Mouse (Mus musculus) right cerebral cortex, postnatal 4 days (tissue): Measurements from ENCODE around the gene B4galt1.

Experiments used
- DNase-seq: peaks from one replicate; pipeline ENCODE4 v3.0.0-alpha.2; 2022

Gene B4galt1

GRCm38 (mm10) chr4:40839251-40839650 lies 14.6 kb downstream of the B4galt1 start:
- DNase-seq, result no peak

GRCm38 (mm10) chr4:40837451-40838285 lies 16.1 kb downstream of the B4galt1 start:
- no peak for DNase-seq

GRCm38 (mm10) chr4:40837008-40837407 lies 16.8 kb downstream of the B4galt1 start:
- DNase-seq, result no peak

GRCm38 (mm10) chr4:40834872-40835271 lies 18.9 kb downstream of the B4galt1 start:
- DNase-seq, result no peak

DNA sequence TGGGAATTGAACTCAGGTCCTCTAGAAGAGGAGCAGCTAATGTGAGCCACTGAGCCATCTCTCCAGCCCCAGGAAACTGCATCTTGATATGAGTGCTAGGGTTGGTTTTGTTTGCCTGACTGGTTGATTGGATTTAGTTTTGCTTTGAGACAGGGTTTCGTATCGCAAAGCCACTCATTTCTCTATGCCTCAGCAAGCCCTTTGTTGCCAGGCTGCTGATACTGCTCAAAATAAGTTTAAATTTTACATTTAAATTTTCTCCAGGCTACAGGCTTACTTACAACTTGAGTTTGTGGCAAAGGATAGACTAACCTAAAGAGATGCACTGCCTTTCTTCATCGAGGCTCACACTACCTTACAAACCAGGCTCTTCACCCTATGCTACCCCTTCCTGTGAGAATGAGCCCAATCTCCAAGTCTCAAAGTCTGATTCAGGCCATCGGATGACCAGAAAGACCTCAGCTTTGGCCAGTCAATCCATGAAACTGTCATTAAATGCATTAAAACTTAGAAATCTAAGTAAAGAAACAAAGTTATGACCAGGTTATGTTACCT lies 19.5 kb downstream of the B4galt1 start:
- no peak for DNase-seq

DNA sequence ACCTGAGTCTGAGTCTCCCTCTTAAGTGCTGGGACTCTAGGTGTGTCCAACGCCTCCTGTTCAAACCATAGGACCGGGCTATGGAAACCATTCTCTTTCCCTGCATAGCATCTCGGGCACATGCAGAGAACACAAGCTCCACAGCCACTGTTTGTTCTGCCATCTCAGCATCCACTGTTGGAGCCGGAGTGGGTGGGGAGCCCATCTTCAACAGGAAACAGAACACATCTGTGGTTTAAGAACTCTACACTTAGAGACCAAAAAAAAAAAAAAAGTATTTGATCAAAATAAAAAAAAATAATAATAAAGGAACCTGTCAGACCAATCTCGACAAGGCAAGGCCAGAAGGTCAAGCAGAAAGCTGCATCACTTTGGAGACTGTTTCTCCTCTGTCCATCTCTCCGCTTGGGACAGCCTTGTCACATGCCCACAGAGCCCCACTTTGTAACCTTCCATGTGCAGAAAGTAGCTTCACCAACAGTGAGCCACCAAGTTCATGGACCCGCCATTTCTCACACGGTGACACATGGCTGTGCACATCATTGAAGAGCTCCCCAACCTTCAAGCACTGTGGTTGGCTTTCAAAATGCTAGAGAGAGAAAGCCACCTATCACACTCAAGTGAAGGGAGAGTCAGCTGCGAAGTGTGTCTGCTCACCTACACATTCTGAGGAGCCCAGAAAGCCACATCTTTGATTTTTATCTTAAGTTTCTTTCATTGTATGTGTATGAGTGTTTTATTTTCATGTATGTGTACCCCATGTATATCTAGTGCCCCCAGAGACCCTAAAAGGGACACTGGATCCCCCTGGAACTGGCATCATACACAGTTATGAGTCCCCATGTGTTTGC lies 20.2 kb downstream of the B4galt1 start:
- no peak for DNase-seq

GRCm38 (mm10) chr4:40830530-40830929 lies 23.3 kb downstream of the B4galt1 start:
- DNase-seq, result no peak

GRCm38 (mm10) chr4:40829654-40830400 lies 24.0 kb downstream of the B4galt1 start:
- DNase-seq, result no peak

DNA sequence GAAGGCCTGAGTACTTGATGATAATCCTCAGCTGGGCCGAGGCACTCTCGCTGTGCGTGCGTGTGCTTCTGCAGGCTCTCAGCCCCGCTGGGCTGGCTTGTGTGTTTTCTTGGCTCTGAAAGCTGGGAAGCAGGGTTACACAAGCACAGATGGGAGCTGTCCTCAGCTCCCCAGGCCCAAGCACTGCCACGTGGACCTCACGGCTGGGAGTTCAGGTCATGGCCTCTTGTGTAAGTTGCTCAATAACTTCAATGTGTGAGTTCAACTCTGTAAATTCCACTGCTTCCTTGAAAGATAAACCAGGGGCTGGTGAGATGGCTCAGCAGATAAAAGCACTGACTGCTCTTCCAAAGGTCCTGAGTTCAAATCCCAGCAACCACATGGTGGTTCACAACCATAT lies 24.9 kb downstream of the B4galt1 start:
- no peak for DNase-seq

DNA sequence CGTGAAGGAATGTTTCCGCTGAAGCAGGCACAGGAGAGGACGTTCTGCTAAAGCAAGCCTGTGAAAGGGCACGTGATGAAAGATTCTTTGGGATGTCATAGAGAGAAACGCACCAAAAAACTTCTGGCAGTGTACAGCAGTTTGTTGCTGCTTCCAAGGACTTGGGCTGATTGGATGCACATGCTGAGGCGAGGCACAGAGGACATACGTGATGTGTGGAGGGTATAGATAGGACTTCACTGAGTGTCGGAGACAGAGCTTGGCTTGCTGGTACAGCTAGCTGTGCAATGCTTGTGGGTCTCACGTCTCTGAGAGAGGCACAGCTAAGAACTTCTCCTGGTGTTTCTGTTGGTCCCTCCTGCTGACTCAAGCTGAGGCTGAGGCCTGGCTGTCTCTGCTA lies 25.9 kb downstream of the B4galt1 start:
- no peak for DNase-seq

- DNase-seq, result no peak
Observed at GRCm38 (mm10) chr4:40826810-40827209, 27.0 kb downstream of the B4galt1 start.

DNA sequence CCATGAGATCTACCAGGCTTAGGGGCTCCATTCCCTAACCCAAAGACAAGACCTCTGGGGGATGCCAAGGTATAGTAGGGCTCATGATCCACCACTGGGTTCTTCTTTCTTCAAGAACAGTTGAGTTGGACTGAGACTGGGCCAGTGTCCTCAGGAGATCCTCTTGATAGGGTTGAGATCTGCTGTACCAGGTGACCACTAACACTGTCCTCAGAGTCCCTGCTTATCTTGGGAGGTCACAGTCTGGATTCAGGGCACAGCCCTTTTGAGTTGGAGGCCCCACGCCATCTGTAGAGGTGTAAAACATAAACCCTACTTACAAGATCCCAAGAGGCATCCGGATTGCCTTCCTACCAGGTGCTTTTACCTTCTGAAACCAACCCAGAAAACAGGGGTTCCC lies 27.8 kb downstream of the B4galt1 start:
- DNase-seq, result no peak

DNA sequence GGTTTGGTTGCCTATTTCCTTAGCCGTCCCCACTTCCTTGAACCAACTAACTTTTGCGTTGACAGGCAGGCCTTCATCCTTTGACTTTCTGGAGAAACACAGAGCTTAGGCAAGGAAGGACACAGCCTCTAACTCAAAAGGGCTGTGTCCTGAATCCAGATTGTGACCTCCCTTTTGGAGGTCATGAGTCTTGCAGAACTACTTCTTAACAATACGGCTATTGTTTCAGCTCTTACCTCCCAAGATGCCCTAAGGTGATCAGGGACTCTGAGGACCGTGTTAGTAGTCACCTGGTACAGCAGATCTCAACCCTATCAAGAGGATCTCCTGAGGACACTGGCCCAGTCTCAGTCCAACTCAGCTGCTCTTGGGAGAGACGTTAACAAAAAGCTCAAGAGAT lies 28.7 kb downstream of the B4galt1 start:
- no peak for DNase-seq

- DNase-seq, result no peak
Observed at GRCm38 (mm10) chr4:40824505-40824904, 29.3 kb downstream of the B4galt1 start.

DNA sequence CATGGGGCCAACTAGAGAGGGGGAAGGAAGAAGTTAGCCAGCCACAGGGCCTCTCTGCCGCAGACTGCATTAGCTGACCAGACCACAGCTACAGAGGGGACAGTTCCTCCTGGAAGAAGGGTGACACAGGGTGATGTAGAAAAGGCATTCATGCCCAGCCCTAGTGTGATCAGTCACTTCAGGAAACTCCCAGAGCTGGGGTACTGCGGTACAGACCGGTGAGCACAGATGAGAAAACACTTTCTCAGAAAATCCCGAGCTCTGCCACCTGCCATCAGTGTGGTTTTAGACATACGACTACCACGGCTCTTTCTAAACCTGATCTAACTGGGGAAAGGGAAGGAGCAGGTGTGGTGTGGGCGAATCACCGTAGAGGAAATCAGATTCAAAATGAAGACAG lies 30.1 kb downstream of the B4galt1 start:
- DNase-seq, result no peak

DNA sequence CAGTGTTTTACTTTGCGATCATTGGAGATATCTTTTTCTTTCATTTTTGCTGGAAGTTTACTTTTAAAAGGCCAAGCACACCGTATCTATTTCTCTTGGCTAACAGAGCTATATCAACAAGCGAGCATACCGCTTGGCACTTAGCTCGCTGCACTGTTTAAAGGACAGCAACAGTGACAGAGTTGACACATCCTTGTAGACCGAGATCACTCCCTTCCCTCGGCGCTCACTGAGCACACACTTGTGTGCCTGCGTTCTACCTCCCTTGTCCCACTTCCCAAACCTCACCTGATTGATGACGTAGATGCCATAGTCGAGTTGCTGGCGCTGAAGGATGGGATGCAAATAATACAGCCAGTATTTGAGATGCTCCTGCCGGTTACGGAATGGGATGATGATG lies 30.7 kb downstream of the B4galt1 start:
- no peak for DNase-seq

GRCm38 (mm10) chr4:40821303-40822023 lies 32.3 kb downstream of the B4galt1 start:
- no peak for DNase-seq

- no peak for DNase-seq
Observed at GRCm38 (mm10) chr4:40820903-40821302, 32.9 kb downstream of the B4galt1 start.

GRCm38 (mm10) chr4:40820024-40820423 lies 33.8 kb downstream of the B4galt1 start:
- DNase-seq, result no peak

GRCm38 (mm10) chr4:40819151-40819550 lies 34.7 kb downstream of the B4galt1 start:
- no peak for DNase-seq

GRCm38 (mm10) chr4:40818421-40818820 lies 35.4 kb downstream of the B4galt1 start:
- no peak for DNase-seq

DNA sequence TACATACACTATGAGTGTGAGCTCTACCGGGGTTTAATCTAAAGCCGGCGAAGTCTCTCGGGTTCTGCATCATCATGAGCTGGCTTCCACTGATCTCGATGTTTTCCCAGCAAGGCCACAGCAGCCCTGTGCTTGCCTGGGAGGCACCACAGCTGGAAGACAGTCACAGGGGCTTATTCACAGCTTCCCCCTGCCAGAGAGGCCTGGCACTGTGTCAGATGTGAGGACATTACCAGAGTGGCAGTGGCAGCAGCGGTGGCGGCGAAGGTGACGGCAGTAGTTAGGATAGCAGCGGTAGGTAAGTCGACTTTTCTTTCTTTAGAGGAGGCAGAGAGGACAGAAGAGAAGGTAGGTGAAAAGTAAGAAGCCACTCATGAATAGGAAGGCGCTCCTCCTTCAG lies 35.9 kb downstream of the B4galt1 start:
- no peak for DNase-seq
